Mouse (Mus musculus): ENCODE results near the gene Sgsm2. TPM values are rescaled to one million over a fixed set of nuclear protein-coding genes. Genes with fewer than 3 reads are reported as not detected.

Gene Sgsm2
- polyA plus RNA-seq, 1 experiment: 82.7 TPM

DNA sequence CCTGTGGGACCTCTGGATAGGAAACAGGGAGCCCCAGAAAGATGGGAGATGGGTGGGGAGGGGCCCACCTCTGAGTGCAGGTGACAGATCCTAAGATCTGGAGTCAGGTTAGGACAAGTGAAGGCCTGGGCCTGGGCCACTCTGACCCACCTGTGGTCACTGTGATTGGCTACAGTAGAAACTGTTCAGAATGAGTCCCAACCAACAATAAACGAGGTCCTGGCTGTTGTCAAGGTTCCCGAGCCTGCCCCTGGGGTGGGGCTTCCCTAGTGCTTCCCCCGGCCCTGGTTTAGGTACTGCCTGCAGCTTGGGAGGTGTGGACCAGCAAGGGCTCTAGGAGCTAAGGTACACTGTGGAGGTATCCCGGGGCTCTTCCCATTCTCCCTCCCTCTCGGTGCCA is 53.1 kb downstream of the Sgsm2 start:
- TF ChIP-seq POLR2A (IDR thresholded peaks at IDR 0.05; ENCODE audit: extremely low read depth, insufficient read depth, low read length) (no peak), CTCF (IDR thresholded peaks at IDR 0.05; ENCODE audit: extremely low read depth, insufficient read depth, low read length) (no peak)
- Histone ChIP-seq H3K4me1 (ENCODE audit: control insufficient read depth, insufficient read depth, low read length) (peaks cover 5% of the 10 kb centered on the region; the same call in 1 of the 2 replicates), H3K27ac (ENCODE audit: insufficient read depth, low read length) (no peak overlapping the region), H3K4me3 (ENCODE audit: insufficient read depth, low read length) (no peak overlapping the region)

DNA sequence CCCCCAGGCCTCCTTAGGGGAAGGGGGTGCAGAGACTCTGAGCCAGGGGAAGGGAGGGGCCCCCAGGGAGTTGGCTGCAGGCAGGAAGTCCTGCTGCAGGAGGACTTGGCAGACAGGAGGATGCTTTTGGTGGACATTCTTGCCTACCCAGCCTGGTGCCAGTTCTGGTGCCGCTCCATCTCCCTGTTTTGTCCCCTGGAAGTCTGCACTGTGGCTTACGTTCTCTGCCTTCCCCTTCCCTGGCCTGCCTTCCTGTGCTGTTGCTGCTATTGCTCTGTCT is 53.5 kb downstream of the Sgsm2 start:
- H3K27ac ChIP-seq (ENCODE audit: insufficient read depth, low read length): no peak overlapping the region
- H3K4me3 ChIP-seq (ENCODE audit: insufficient read depth, low read length): no peak overlapping the region
- TF ChIP-seq POLR2A (IDR thresholded peaks at IDR 0.05; ENCODE audit: extremely low read depth, insufficient read depth, low read length) (no peak), CTCF (IDR thresholded peaks at IDR 0.05; ENCODE audit: extremely low read depth, insufficient read depth, low read length) (no peak)
- H3K4me1 ChIP-seq (ENCODE audit: control insufficient read depth, insufficient read depth, low read length): peaks cover 5% of the 10 kb centered on the region; the same call in 1 of the 2 replicates

DNA sequence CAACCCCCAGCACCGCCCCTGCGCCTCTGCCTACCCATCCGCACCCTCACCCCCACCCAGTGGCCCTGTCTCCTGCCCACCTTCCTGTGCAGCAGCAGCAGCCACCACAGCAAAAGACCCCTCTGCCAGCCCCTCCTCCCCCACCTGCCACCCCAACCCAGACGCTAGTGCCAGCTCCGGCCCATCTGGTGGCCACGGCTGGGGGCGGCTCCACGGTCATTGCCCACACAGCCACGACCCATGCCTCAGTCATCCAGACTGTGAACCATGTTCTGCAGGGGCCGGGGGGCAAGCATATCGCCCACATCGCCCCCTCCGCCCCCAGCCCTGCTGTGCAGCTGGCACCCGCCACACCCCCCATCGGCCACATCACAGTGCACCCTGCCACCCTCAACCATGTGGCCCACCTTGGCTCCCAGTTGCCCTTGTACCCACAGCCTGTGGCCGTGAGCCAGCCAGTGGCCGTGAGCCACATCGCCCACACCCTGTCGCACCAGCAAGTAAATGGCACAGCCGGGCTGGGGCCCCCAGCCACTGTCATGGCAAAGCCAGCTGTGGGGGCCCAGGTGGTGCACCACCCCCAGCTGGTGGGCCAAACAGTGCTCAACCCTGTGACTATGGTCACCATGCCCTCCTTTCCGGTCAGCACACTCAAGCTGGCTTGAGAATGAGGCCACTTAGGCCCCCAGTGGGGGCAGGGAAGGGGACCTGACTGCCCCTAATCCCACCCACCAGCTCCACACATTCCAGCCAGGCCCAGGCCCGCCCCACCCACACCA is 54.0 kb downstream of the Sgsm2 start:
- Histone ChIP-seq H3K4me1 (ENCODE audit: control insufficient read depth, insufficient read depth, low read length) (peaks cover 5% of the 10 kb centered on the region; the same call in 1 of the 2 replicates), H3K4me3 (ENCODE audit: insufficient read depth, low read length) (no peak overlapping the region), H3K27ac (ENCODE audit: insufficient read depth, low read length) (no peak overlapping the region)
- TF ChIP-seq POLR2A (IDR thresholded peaks at IDR 0.05; ENCODE audit: extremely low read depth, insufficient read depth, low read length) (no peak), CTCF (IDR thresholded peaks at IDR 0.05; ENCODE audit: extremely low read depth, insufficient read depth, low read length) (no peak)

DNA sequence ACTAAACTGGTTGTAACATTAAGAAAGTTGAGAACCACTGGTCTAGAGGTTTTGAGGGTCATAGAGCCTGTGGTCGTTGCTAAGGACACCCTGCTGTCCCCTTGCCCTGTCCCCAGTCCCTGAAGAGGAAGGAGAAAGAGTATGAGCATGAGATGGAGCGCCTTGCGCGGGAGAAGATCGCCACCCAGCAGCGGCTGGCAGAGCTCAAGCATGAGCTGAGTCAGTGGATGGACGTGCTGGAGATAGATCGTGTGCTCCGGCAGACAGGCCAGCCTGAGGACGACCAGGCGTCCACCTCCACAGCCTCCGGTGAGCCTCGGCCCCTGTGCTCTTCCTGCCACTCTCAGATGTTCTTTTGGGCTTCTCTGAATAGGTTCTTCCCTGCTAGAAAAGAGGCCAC is 54.8 kb downstream of the Sgsm2 start:
- Histone ChIP-seq H3K4me1 (ENCODE audit: control insufficient read depth, insufficient read depth, low read length) (peaks cover 5% of the 10 kb centered on the region; the same call in 1 of the 2 replicates), H3K27ac (ENCODE audit: insufficient read depth, low read length) (no peak overlapping the region), H3K4me3 (ENCODE audit: insufficient read depth, low read length) (no peak overlapping the region)
- TF ChIP-seq POLR2A (IDR thresholded peaks at IDR 0.05; ENCODE audit: extremely low read depth, insufficient read depth, low read length) (no peak), CTCF (IDR thresholded peaks at IDR 0.05; ENCODE audit: extremely low read depth, insufficient read depth, low read length) (no peak)

DNA sequence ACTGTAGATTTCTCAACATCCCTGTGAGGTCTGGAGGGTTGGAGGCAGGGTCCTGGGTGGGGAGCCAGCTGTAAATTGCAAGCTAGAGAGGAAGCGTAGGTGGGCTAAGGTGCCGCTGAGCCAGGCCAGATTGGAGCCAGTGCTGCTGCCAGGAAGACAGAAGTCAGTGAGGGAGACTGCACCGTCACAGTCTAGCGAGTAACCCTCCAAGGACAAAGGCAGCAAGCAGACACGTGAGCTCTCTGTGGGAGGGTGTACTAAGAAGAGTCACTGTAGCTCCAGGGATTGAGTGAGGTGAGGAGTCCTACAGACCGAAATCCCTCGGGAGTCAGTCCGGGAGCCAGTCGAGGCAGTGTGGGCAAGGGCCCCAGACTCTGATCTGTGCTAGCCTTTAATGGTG is 55.5 kb downstream of the Sgsm2 start:
- Histone ChIP-seq H3K27ac (ENCODE audit: insufficient read depth, low read length) (no peak overlapping the region), H3K4me1 (ENCODE audit: control insufficient read depth, insufficient read depth, low read length) (peaks cover 5% of the 10 kb centered on the region; the same call in 1 of the 2 replicates), H3K4me3 (ENCODE audit: insufficient read depth, low read length) (no peak overlapping the region)
- TF ChIP-seq POLR2A (IDR thresholded peaks at IDR 0.05; ENCODE audit: extremely low read depth, insufficient read depth, low read length) (no peak), CTCF (IDR thresholded peaks at IDR 0.05; ENCODE audit: extremely low read depth, insufficient read depth, low read length) (no peak)

DNA sequence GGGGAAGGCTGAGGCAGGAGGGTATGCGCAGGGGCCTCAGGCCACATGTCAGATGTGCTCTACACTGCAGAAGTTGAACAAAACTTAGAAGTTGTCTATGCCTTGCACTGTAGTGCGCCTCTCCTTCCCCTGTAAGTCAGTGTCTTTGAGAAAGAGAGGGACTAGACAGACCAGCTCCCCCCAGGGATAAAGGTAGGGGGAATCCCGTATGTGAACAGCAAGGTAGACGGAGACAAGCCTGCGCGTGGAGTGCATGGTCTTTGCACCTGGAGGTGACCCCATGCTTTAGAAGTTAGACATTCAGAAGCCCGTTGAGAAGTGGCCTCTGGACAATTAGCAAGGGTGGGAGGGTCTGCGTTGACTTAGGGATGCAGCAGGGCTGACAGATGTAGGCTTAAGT is 56.1 kb downstream of the Sgsm2 start:
- no peak overlapping the region for H3K4me3 ChIP-seq (ENCODE audit: insufficient read depth, low read length)
- TF ChIP-seq CTCF (IDR thresholded peaks at IDR 0.05; ENCODE audit: extremely low read depth, insufficient read depth, low read length): no peak
- TF ChIP-seq POLR2A (IDR thresholded peaks at IDR 0.05; ENCODE audit: extremely low read depth, insufficient read depth, low read length): no peak
- H3K4me1 ChIP-seq (ENCODE audit: control insufficient read depth, insufficient read depth, low read length): peaks cover 5% of the 10 kb centered on the region; the same call in 1 of the 2 replicates
- no peak overlapping the region for H3K27ac ChIP-seq (ENCODE audit: insufficient read depth, low read length)

DNA sequence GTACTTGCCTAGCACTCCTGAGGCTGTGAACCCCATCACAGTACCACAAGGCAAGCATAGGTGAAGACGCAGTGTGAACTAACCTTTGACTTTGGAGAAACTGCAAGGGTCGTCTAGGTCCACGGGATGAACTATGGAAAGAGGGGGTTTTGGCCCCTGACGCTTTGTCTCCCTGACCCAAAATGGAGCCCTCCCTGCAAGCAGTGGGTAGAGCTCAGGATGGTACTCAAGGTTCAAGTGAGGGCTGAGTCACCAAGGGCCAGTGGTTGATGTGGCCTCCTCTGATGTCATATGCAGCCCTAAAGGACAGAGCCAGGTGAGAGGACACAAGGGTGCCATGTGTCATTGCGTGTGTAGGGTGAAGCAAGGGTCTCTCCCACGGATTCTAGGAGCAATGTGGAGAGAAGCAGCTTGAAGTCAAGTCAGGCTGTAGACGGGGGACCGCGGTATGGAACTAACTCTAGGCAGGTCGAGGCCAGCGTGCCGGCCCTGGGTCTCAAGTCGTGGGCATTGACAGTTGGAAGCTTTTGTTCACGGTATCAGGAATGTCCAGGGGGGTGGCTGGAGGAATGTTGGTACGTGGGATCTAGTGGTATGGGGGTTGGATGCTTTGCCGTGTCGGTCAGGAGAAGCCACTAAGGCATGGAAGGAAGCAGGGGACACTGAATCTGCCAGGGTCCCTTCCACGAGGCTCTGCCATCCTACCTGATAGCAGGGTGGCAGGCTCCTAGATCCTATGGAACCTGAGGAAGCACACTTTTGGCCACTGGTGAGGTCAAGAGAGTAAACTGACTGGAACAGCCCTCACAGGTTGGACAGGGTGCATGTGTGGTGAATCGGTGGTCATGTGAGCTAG is 56.8 kb downstream of the Sgsm2 start:
- TF ChIP-seq POLR2A (IDR thresholded peaks at IDR 0.05; ENCODE audit: extremely low read depth, insufficient read depth, low read length): no peak
- TF ChIP-seq CTCF (IDR thresholded peaks at IDR 0.05; ENCODE audit: extremely low read depth, insufficient read depth, low read length): no peak
- H3K27ac ChIP-seq (ENCODE audit: insufficient read depth, low read length): no peak overlapping the region
- H3K4me1 ChIP-seq (ENCODE audit: control insufficient read depth, insufficient read depth, low read length): peaks cover 5% of the 10 kb centered on the region; the same call in 1 of the 2 replicates
- H3K4me3 ChIP-seq (ENCODE audit: insufficient read depth, low read length): no peak overlapping the region

DNA sequence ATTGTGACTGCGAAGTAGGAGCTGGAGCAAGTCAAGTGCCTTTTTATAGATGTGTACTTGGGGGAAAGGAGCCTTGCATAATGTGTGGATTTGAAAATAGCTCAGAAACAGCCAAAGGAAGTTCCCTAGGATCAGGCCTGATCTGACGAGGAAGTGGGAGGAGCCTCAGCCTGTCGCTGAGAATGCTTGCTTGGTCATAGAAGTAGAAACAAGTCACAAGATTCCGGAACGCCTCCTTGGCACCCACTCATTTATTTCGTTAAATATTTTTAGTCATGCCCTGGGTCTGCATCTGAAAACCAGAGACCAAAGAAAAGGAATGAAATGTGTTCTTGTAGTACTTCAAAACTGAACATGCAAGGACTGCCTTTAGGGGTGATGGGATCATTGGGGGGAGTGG is 57.9 kb downstream of the Sgsm2 start:
- no peak for TF ChIP-seq POLR2A (IDR thresholded peaks at IDR 0.05; ENCODE audit: extremely low read depth, insufficient read depth, low read length)
- TF ChIP-seq CTCF (IDR thresholded peaks at IDR 0.05; ENCODE audit: extremely low read depth, insufficient read depth, low read length): no peak
- peak overlapping the region; percentile 83 for H3K27ac ChIP-seq (ENCODE audit: insufficient read depth, low read length)
- peaks cover 7% of the 10 kb centered on the region; the same call in 1 of the 2 replicates for H3K4me1 ChIP-seq (ENCODE audit: control insufficient read depth, insufficient read depth, low read length)
- H3K4me3 ChIP-seq (ENCODE audit: insufficient read depth, low read length): no peak overlapping the region

DNA sequence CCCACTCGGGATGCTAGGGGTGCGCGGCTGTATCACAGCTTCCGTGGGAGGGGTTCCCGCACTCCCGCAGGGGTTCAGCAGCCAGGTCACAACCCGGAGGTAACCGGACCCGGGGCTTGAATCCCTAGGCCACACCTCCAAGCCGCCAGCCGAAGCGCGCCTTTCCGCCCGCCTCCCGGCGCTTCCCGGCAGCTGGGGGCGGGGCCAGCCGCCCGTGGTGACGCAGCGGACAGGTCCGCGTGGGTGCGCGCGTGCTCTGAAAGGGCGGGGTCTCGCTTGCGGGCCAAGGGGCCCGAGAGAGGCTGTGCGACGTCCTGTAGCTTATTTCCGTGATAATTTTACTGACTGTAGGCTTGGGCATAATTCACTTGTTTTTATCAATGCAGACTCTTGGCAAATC is 58.4 kb downstream of the Sgsm2 start:
- TF ChIP-seq POLR2A (IDR thresholded peaks at IDR 0.05; ENCODE audit: extremely low read depth, insufficient read depth, low read length) (peak; percentile 57; the same call in 1 of the 2 replicates), CTCF (IDR thresholded peaks at IDR 0.05; ENCODE audit: extremely low read depth, insufficient read depth, low read length) (no peak)
- H3K27ac ChIP-seq (ENCODE audit: insufficient read depth, low read length): peak overlapping the region; percentile 75
- H3K4me3 ChIP-seq (ENCODE audit: insufficient read depth, low read length): peak overlapping the region; percentile 69
- peaks cover 8% of the 10 kb centered on the region; the same call in 1 of the 2 replicates for H3K4me1 ChIP-seq (ENCODE audit: control insufficient read depth, insufficient read depth, low read length)
